Mouse (Mus musculus) neural tube, embryonic 11.5 days (tissue): ENCODE results near the gene C87436. TPM values are rescaled to one million over a fixed set of nuclear protein-coding genes. Genes with fewer than 3 reads are reported as not detected.

Experiments
- ATAC-seq: fragments of 200-750 bp; cut with Nextera tagmentation; 2 replicates; pipeline ENCODE4 v1.8.0; 2017; ENCODE audit warnings: moderate number of reproducible peaks, mild to moderate bottlenecking, moderate TSS enrichment, moderate library complexity; ENCODE audit not compliant: insufficient read depth, low FRiP score, low TSS enrichment
- DNase-seq: peaks from one replicate; pipeline ENCODE4 v3.0.0-alpha.2; 2015; ENCODE audit warnings: low spot score
- H3K27ac ChIP-seq: fragments of 300-500 bp; sonication (generic); 2 replicates; pipeline ENCODE4 v1.5.1; 2014; ENCODE audit warnings: low read depth, mild to moderate bottlenecking, low read length
- H3K27me3 ChIP-seq: fragments of 300-500 bp; sonication (generic); 2 replicates; pipeline ENCODE4 v1.6.1; 2014; ENCODE audit warnings: mild to moderate bottlenecking, low read length, mixed read lengths; ENCODE audit not compliant: control insufficient read depth, insufficient read depth
- H3K36me3 ChIP-seq: fragments of 300-500 bp; sonication (generic); 2 replicates; pipeline ENCODE4 v1.6.1; 2014; ENCODE audit warnings: mild to moderate bottlenecking, low read length, moderate library complexity, mixed read lengths; ENCODE audit not compliant: control insufficient read depth, insufficient read depth
- H3K4me1 ChIP-seq: fragments of 300-500 bp; sonication (generic); 2 replicates; pipeline ENCODE4 v1.6.1; 2014; ENCODE audit warnings: low read length, mixed read lengths; ENCODE audit not compliant: control insufficient read depth, insufficient read depth
- H3K4me2 ChIP-seq: fragments of 300-500 bp; sonication (generic); 2 replicates; pipeline ENCODE4 v1.6.1; 2014; ENCODE audit warnings: low read depth, mild to moderate bottlenecking, moderate library complexity
- H3K4me3 ChIP-seq: fragments of 300-500 bp; sonication (generic); 2 replicates; pipeline ENCODE4 v1.5.1; 2014; ENCODE audit warnings: low read depth, low read length
- H3K9ac ChIP-seq: fragments of 300-500 bp; sonication (generic); 2 replicates; pipeline ENCODE4 v1.6.1; 2014; ENCODE audit warnings: mild to moderate bottlenecking, low read length
- H3K9me3 ChIP-seq: fragments of 300-500 bp; sonication (generic); 2 replicates; pipeline ENCODE4 v1.6.1; 2016; ENCODE audit warnings: low read length; ENCODE audit not compliant: control insufficient read depth
- WGBS: fragments of 180-500 bp; shearing (Covaris S2); extraction: QIAGEN DNeasy Blood & Tissue Kit; methylation state at CpG from one replicate; pipeline ENCODE4 v1.1.7; 2014; 5-methylcytosine and 5-hydroxymethylcytosine counted together
- polyA plus RNA-seq: library from polyadenylated mRNA; unstranded; fragments of >200 nt; fragmentation: Nextera tagmentation; extraction: Ambion mirVana; gene quantifications from 2 replicates; pipeline ENCODE4 v1.2.1, GENCODE M21; 2014

The C87436 gene
- polyA plus RNA-seq, 1 experiment from 2014 or later: 21.0 TPM

DNA sequence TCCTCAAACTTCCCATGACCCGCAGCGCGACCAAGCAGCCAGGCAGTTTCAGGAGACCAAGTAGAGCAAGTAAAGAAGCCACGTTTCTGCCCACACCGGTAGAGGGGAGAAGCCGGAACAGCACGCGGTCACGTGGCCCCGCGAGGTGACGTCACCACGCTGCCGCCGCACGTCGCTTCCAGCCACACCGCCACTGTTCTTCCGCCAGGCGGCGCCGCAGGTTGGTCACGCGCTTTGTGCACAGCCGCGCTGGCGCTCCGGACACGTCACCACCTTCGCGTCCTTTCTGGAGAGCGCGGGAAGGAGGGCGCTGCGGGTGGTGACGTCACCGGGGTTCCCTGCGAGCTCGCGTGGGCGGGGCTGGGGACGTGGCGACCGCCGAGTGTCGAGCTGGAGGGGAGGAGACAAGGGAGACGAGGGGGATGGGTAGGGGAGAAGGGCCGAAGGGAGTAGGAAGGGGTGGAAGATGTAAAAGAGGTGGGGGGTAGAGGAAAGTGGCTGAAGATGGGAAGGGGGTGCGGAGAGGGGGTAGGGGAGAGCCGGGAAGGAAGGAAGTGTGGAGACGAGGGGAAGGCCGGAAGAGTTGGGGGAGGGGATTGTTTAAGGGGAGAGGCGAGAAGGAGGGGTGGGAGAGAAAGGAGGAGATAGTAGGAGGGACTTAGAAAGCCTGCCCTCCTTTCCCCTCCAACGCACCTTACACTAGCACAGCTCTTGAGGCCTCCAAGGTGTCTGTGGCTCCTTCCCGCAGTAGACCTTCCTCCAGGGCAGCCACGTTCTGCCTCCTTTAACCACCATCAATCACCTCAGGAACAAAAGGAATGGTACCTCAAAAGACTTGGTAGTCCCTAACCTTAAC lies 34.2 kb downstream of the C87436 start:
- Histone ChIP-seq H3K4me2 (peak overlapping the region; percentile 70), H3K27me3 (no peaks in the 10 kb centered on the region), H3K9me3 (no peaks in the 10 kb centered on the region), H3K9ac (peak overlapping the region; percentile 63), H3K4me1 (peaks cover 9% of the 10 kb centered on the region), H3K36me3 (no peaks in the 10 kb centered on the region), H3K4me3 (peak overlapping the region; percentile 32), H3K27ac (peak overlapping the region; percentile 88)
- DNase-seq (peak; percentile 100), ATAC-seq (peak; percentile 92)
- WGBS: under 1% methylated on average over 52 of the region's 56 CpGs

DNA sequence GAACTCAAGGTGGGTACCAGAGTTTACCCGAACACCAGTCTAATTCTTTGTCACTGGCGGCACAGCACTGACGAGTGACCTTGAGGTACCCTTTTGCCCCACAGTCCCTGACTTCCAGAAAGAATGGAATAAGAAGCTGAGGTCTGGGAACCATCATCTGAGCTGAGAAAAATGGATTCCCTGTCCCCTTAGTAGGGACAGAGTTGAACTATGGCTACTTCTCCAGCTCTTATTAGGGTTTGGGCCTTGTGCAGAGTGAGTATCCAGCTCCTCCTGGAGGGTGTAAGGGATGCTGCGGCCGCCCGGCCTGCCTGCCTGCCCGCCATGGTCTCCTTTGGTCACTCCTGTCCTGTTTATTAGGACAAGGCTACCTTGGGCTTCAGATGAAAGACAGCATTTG lies 34.9 kb downstream of the C87436 start:
- no peaks in the 10 kb centered on the region for H3K36me3 ChIP-seq
- WGBS: 60% methylated on average over 7 of the region's 7 CpGs
- H3K9me3 ChIP-seq: no peaks in the 10 kb centered on the region
- H3K9ac ChIP-seq: peak overlapping the region; percentile 63
- peak overlapping the region; percentile 32 for H3K4me3 ChIP-seq
- peak overlapping the region; percentile 57 for H3K4me2 ChIP-seq
- H3K27ac ChIP-seq: peak overlapping the region; percentile 88
- DNase-seq: peak; percentile 30
- no peaks in the 10 kb centered on the region for H3K27me3 ChIP-seq
- H3K4me1 ChIP-seq: peaks cover 9% of the 10 kb centered on the region
- ATAC-seq: no peak; the same call in 1 of the 2 replicates

DNA sequence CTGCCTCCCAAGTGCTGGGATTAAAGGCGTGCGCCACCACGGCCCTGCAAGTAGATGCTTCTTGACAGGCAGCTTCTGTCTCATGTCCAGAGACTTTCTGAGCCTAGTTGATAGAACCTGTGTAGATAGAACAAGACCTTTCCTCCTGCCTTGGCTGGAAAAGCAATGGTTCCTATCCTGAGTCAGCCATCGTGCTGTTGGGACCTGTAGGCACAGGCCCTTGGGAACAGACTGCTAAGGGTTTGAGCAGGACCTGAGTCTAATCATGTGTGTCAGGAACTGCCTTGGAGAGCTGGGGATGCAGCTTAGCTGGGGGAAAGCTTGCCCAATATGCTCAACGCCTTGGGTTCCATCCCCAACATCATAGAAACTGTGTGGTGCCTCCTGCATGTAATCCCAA lies 35.9 kb downstream of the C87436 start:
- DNase-seq: no peak
- 96% methylated on average over 5 of the region's 5 CpGs for WGBS
- no peaks in the 10 kb centered on the region for H3K36me3 ChIP-seq
- no peaks in the 10 kb centered on the region for H3K27me3 ChIP-seq
- H3K27ac ChIP-seq: no peak overlapping the region
- H3K9me3 ChIP-seq: no peaks in the 10 kb centered on the region
- no peak overlapping the region for H3K4me2 ChIP-seq
- no peak overlapping the region for H3K4me3 ChIP-seq
- no peak overlapping the region for H3K9ac ChIP-seq
- ATAC-seq: no peak
- H3K4me1 ChIP-seq: peaks cover 9% of the 10 kb centered on the region

DNA sequence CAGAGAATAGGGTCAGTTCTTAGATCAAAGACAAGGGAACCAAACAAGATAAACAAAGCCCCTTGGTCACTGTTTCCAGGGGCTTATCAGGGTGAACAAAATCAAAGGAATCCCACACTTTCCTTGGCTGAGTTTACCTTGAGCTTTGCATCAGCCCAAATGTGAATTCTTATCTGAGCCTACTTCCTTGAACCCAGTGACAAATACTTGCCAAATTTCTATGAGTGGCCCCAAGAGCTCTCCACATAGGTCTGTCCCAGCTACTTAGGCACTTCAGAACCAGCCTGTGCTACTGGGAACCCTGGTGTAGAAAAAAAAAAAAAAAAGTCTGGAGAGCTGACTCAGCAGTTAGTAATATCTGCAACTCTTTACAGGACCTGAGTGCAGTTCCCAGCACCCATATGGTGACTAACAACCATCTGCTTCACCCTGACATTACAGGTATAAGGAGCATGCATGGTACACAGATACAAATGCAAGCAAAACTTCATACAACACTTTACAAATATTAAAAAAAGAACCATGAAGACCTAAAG lies 36.5 kb downstream of the C87436 start:
- Histone ChIP-seq H3K9ac (no peak overlapping the region), H3K4me3 (no peak overlapping the region), H3K27ac (no peak overlapping the region), H3K9me3 (no peaks in the 10 kb centered on the region), H3K4me1 (peaks cover 16% of the 10 kb centered on the region), H3K36me3 (no peaks in the 10 kb centered on the region), H3K4me2 (no peak overlapping the region), H3K27me3 (no peaks in the 10 kb centered on the region)
- ATAC-seq: no peak
- no peak for DNase-seq

DNA sequence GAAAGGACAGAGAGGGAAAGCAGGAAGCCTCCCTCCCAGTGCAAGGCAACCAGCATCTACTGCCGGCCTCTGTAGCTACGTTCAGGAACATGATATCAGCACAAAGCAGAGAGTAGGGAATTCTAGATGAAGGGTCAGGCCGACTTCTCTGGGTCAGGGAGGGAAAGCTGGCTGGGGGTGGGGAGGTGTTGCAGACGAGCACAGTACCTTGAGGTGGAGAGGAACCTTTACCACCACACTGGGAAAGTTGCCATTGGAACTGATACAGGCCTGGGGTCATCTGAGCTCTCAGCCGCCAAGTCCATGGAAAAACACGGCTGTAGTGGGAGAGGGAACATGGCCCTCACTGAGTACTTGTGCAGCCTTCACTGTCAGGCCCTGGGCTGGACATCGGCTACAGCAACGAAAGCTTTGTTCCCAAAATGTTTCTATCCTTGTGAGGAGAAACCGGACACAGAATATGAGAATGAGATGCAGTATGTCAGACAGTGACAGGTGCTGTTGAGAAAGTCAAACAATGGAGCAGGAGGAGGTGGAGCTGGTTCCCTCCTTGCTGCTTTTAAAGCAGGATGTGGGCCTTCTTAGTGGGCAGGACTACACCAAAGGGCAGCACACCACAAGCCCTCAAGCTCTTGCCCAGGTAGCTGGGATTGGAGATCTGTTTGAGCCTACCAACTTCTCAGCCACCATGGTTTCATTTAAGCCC lies 37.4 kb downstream of the C87436 start:
- Histone ChIP-seq H3K4me3 (no peak overlapping the region), H3K27me3 (no peaks in the 10 kb centered on the region), H3K4me2 (no peak overlapping the region), H3K9me3 (no peaks in the 10 kb centered on the region), H3K4me1 (peaks cover 23% of the 10 kb centered on the region), H3K27ac (no peak overlapping the region), H3K36me3 (no peaks in the 10 kb centered on the region), H3K9ac (no peak overlapping the region)
- no peak for ATAC-seq
- 73% methylated on average over 9 of the region's 9 CpGs for WGBS
- DNase-seq: no peak

DNA sequence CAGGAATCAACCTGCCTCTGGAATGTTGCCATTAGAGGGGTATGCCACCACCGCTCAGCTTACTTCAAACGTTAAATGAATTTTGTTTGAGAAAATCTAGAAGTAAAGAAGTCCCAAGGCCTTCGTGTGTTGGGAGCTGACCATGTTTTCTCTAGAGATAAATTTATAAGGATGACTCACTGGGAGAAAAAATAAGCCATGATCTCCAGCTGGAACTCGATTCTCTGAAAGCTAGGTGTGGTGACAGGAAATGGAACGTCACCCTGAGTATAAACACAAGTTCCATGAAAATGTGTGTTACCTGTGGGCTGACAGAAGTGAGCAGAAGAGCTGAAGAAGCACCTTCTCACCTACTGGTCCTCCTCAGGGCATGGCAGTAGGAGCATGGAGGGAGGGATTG lies 38.8 kb downstream of the C87436 start:
- H3K27me3 ChIP-seq: no peaks in the 10 kb centered on the region
- DNase-seq (no peak), ATAC-seq (no peak)
- no peak overlapping the region for H3K4me2 ChIP-seq
- no peaks in the 10 kb centered on the region for H3K9me3 ChIP-seq
- no peaks in the 10 kb centered on the region for H3K36me3 ChIP-seq
- WGBS: 84% methylated on average over 5 of the region's 5 CpGs
- H3K4me3 ChIP-seq: no peak overlapping the region
- no peak overlapping the region for H3K27ac ChIP-seq
- H3K9ac ChIP-seq: no peak overlapping the region
- H3K4me1 ChIP-seq: peaks cover 23% of the 10 kb centered on the region

DNA sequence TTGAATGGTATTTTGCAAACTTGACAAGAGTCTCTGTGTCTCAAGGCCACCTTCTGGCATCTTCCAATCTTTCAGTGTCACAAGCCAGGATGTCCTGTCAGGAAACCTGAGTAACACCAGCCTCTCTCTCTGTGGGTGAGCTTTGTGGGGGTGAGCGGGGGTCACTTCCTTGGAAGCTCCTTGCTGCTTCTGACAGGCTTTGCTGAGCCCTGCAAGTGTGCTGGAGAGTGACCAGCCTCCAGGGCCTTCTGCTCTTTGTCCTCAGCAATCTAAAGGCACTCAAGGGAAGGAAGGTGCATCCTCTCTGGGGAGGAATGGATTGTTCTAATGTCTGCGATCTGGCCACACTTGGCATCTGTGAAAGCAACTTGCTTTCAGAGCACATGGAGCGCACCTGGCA lies 41.1 kb downstream of the C87436 start:
- Histone ChIP-seq H3K4me3 (no peak overlapping the region), H3K27me3 (no peaks in the 10 kb centered on the region), H3K9ac (no peak overlapping the region), H3K27ac (peak overlapping the region; percentile 90), H3K9me3 (no peaks in the 10 kb centered on the region), H3K4me2 (peak overlapping the region; percentile 3; the same call in 1 of the 2 replicates), H3K36me3 (no peaks in the 10 kb centered on the region), H3K4me1 (peaks cover 17% of the 10 kb centered on the region; the same call in 1 of the 2 replicates)
- 53% methylated on average over 3 of the region's 3 CpGs for WGBS
- DNase-seq (peak; percentile 38), ATAC-seq (no peak)

DNA sequence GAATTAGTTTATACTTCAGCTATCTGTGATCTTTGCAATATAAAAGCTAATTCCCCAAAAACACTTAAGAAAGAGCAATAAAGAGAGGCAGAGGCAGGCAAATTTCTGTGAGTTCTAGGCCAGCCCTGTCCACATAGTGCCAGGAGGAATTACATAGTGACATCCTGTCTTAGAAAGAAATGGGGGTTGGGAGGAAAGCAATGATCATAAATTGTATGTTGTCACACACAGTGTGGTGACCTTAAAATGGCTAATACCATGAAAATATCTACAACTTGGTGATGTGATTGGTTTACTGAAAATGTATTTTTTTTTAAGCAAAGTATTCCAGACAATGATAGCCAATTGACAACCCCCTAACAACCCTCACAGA lies 41.6 kb downstream of the C87436 start:
- Histone ChIP-seq H3K9ac (no peak overlapping the region), H3K4me1 (peaks cover 17% of the 10 kb centered on the region; the same call in 1 of the 2 replicates), H3K4me3 (no peak overlapping the region), H3K9me3 (no peaks in the 10 kb centered on the region), H3K4me2 (no peak overlapping the region; the same call in 1 of the 2 replicates), H3K36me3 (no peaks in the 10 kb centered on the region), H3K27me3 (no peaks in the 10 kb centered on the region), H3K27ac (peak overlapping the region; percentile 90)
- no peak for ATAC-seq
- DNase-seq: no peak
